Mouse (Mus musculus) liver, adult 10 weeks (tissue): ENCODE measurements around the gene Smndc1. TPM values are rescaled to one million over a fixed set of nuclear protein-coding genes. Genes with fewer than 3 reads are reported as not detected.

Experiments used
- polyA plus RNA-seq: library from polyadenylated mRNA; stranded (reverse); fragments of 350-450 nt; fragmentation: Illumina TruSeq; extraction: RNeasy Lipid Tissue Mini Kit (QIAGEN cat#74804); gene quantifications from one replicate; pipeline ENCODE4 v1.2.3, GENCODE M21; 2014; ENCODE audit warnings: low read depth, low replicate concordance

Smndc1 gene
- polyA plus RNA-seq, result 35.9 TPM

DNA sequence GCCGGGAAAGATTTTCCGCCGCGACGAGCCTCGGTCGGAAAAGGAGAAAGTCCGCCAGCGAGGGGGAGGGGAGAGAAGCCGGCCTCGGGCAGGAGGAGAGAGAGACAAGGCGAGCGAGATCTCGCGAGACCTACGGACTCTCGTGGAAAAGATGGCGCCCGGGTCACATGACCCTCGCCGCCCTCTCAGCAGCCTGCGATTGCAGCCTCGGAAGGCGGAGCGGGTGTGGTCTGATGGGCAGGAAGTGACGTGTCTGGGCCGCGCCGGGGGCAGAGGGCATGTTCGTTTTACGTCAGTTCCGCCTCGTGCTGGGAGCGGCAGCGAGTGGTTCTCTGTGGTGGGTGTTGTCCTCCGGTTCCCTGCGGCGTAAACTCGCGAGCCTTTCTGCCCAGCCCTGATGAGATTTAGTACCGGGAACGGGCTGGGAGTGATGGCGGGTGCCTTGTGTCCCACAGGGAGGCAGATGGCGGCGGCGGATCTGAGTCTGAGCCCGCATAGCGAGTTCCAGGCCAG lies at the start of gene Smndc1:
Gene Smndc1, minus strand, starts transcription at position 84 of the 513 bp plus-strand sequence.

DNA sequence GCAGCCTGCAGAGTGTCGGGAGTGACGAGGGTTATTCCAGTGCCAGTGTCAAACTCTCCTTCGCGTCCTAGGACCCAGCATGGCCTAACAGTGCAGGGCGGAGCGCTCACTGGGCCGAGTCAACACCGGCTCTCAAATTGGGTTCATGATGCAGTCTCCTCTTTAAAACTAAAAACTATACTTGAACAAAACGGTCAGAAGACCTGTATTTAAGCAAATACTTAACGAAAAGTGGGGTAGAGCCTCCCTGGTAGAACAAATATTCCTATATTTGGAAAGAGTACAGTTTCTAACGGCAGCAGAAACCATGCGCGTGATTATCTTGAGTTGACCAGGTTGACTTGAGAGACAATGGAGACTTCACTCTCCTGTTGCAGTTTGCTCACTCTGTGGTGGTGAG lies 18.7 kb downstream of the Smndc1 start, which contains the start of gene Gm10197:
Gene Gm10197, minus strand, starts transcription at position 101 of the 400 bp plus-strand sequence.

Other genes with a start within 250 kb of the Smndc1 start
- gene Mxi1, start 80.1 kb downstream of the Smndc1 start, polyA plus RNA-seq, result 18.9 TPM
- not detected for gene Gm10197, start 18.8 kb downstream of the Smndc1 start, polyA plus RNA-seq
- gene Dusp5, start 138.5 kb upstream of the Smndc1 start, polyA plus RNA-seq, result 0.50 TPM
- 10.7 TPM for gene Nutf2-ps1, start 198.5 kb upstream of the Smndc1 start, polyA plus RNA-seq
- 26.4 TPM for gene Smc3, start 209.8 kb upstream of the Smndc1 start, polyA plus RNA-seq